Mouse (Mus musculus): ENCODE measurements at regions not wholly inside any gene's neighbourhood (a gene's known extent, or its start where the extent isn't known, plus 50 kb on each side); places are given as distances from the start of the nearest gene placed in this dataset.

- H3K4me2 ChIP-seq (ENCODE audit: low read depth): no peak overlapping the region
- WGBS: 88% methylated on average over 14 of the region's 15 CpGs
- H3K27me3 ChIP-seq (ENCODE audit: insufficient read depth, low read length): no peaks in the 10 kb centered on the region
- no peak for TF ChIP-seq CTCF (IDR thresholded peaks at IDR 0.05; ENCODE audit: low read depth)
- H3K9me3 ChIP-seq (ENCODE audit: low read length): no peaks in the 10 kb centered on the region
- H3K36me3 ChIP-seq (ENCODE audit: insufficient read depth): no peaks in the 10 kb centered on the region
- H3K9ac ChIP-seq: no peak overlapping the region
- H3K4me1 ChIP-seq (ENCODE audit: insufficient read depth): no peaks in the 10 kb centered on the region
- ATAC-seq (no peak), DNase-seq (no peak)
- no peak overlapping the region for H3K4me3 ChIP-seq (ENCODE audit: low read depth, low read length)
- H3K27ac ChIP-seq (ENCODE audit: low read depth, low read length): no peak overlapping the region
Measured at GRCm38 (mm10) chr13:16100253-16100652, 88.6 kb downstream of the Inhba start.

GRCm38 (mm10) chr13:16114837-16115236 lies 103.2 kb downstream of the Inhba start:
- Histone ChIP-seq H3K27me3 (ENCODE audit: insufficient read depth, low read length) (no peaks in the 10 kb centered on the region), H3K36me3 (ENCODE audit: insufficient read depth) (no peaks in the 10 kb centered on the region), H3K9ac (no peak overlapping the region), H3K4me1 (ENCODE audit: insufficient read depth) (no peaks in the 10 kb centered on the region), H3K9me3 (ENCODE audit: low read length) (no peaks in the 10 kb centered on the region), H3K4me2 (ENCODE audit: low read depth) (no peak overlapping the region), H3K4me3 (ENCODE audit: low read depth, low read length) (no peak overlapping the region), H3K27ac (ENCODE audit: low read depth, low read length) (no peak overlapping the region)
- 72% methylated on average over 2 of the region's 2 CpGs for WGBS
- DNase-seq (no peak), ATAC-seq (no peak)
- TF ChIP-seq CTCF (IDR thresholded peaks at IDR 0.05; ENCODE audit: low read depth): no peak

GRCm38 (mm10) chr13:16146686-16147085 lies 135.0 kb downstream of the Inhba start:
- no peak overlapping the region for H3K9ac ChIP-seq
- no peaks in the 10 kb centered on the region for H3K9me3 ChIP-seq (ENCODE audit: low read length)
- H3K4me3 ChIP-seq (ENCODE audit: low read depth, low read length): no peak overlapping the region
- H3K36me3 ChIP-seq (ENCODE audit: insufficient read depth): no peaks in the 10 kb centered on the region
- H3K27ac ChIP-seq (ENCODE audit: low read depth, low read length): no peak overlapping the region
- H3K4me2 ChIP-seq (ENCODE audit: low read depth): no peak overlapping the region
- H3K4me1 ChIP-seq (ENCODE audit: insufficient read depth): no peaks in the 10 kb centered on the region
- DNase-seq (no peak), ATAC-seq (no peak)
- H3K27me3 ChIP-seq (ENCODE audit: insufficient read depth, low read length): no peaks in the 10 kb centered on the region
- TF ChIP-seq CTCF (IDR thresholded peaks at IDR 0.05; ENCODE audit: low read depth): no peak

- Histone ChIP-seq H3K36me3 (ENCODE audit: insufficient read depth) (no peaks in the 10 kb centered on the region), H3K27ac (ENCODE audit: low read depth, low read length) (no peak overlapping the region), H3K9ac (no peak overlapping the region), H3K27me3 (ENCODE audit: insufficient read depth, low read length) (no peaks in the 10 kb centered on the region), H3K9me3 (ENCODE audit: low read length) (no peaks in the 10 kb centered on the region), H3K4me2 (ENCODE audit: low read depth) (no peak overlapping the region), H3K4me1 (ENCODE audit: insufficient read depth) (no peaks in the 10 kb centered on the region), H3K4me3 (ENCODE audit: low read depth, low read length) (no peak overlapping the region)
- ATAC-seq: no peak
- no peak for DNase-seq
- 82% methylated on average over 1 of the region's 1 CpGs for WGBS
- TF ChIP-seq CTCF (IDR thresholded peaks at IDR 0.05; ENCODE audit: low read depth): no peak
Measured at GRCm38 (mm10) chr13:16154926-16155325, 143.3 kb downstream of the Inhba start.

GRCm38 (mm10) chr13:16165204-16165894 lies 153.7 kb downstream of the Inhba start:
- Histone ChIP-seq H3K36me3 (ENCODE audit: insufficient read depth) (no peaks in the 10 kb centered on the region), H3K4me2 (ENCODE audit: low read depth) (no peak overlapping the region), H3K27ac (ENCODE audit: low read depth, low read length) (no peak overlapping the region), H3K4me3 (ENCODE audit: low read depth, low read length) (no peak overlapping the region), H3K9me3 (ENCODE audit: low read length) (no peaks in the 10 kb centered on the region), H3K9ac (no peak overlapping the region), H3K4me1 (ENCODE audit: insufficient read depth) (no peaks in the 10 kb centered on the region), H3K27me3 (ENCODE audit: insufficient read depth, low read length) (no peaks in the 10 kb centered on the region)
- ATAC-seq: no peak
- DNase-seq: no peak
- TF ChIP-seq CTCF (IDR thresholded peaks at IDR 0.05; ENCODE audit: low read depth): no peak
- WGBS: 78% methylated on average over 5 of the region's 5 CpGs

GRCm38 (mm10) chr13:16196692-16197091 lies 185.0 kb downstream of the Inhba start:
- Histone ChIP-seq H3K9ac (no peak overlapping the region), H3K9me3 (ENCODE audit: low read length) (no peaks in the 10 kb centered on the region), H3K4me3 (ENCODE audit: low read depth, low read length) (no peak overlapping the region), H3K4me2 (ENCODE audit: low read depth) (no peak overlapping the region), H3K36me3 (ENCODE audit: insufficient read depth) (no peaks in the 10 kb centered on the region), H3K4me1 (ENCODE audit: insufficient read depth) (no peaks in the 10 kb centered on the region), H3K27ac (ENCODE audit: low read depth, low read length) (no peak overlapping the region), H3K27me3 (ENCODE audit: insufficient read depth, low read length) (no peaks in the 10 kb centered on the region)
- peak; percentile 61; the same call in 1 of the 2 replicates for ATAC-seq
- DNase-seq: peak; percentile 31
- no peak for TF ChIP-seq CTCF (IDR thresholded peaks at IDR 0.05; ENCODE audit: low read depth)
- whole genome bisulfite sequencing: 42% methylated on average over 1 of the region's 1 CpGs

- Histone ChIP-seq H3K4me1 (ENCODE audit: insufficient read depth) (no peaks in the 10 kb centered on the region), H3K4me2 (ENCODE audit: low read depth) (no peak overlapping the region), H3K27ac (ENCODE audit: low read depth, low read length) (no peak overlapping the region), H3K27me3 (ENCODE audit: insufficient read depth, low read length) (no peaks in the 10 kb centered on the region), H3K36me3 (ENCODE audit: insufficient read depth) (no peaks in the 10 kb centered on the region), H3K9me3 (ENCODE audit: low read length) (no peaks in the 10 kb centered on the region), H3K4me3 (ENCODE audit: low read depth, low read length) (no peak overlapping the region), H3K9ac (no peak overlapping the region)
- TF ChIP-seq CTCF (IDR thresholded peaks at IDR 0.05; ENCODE audit: low read depth): no peak
- DNase-seq (no peak), ATAC-seq (no peak)
- 94% methylated on average over 1 of the region's 1 CpGs for WGBS
Measured at GRCm38 (mm10) chr13:16200046-16200445, 188.4 kb downstream of the Inhba start.
